Mouse (Mus musculus) liver, embryonic 14.5 days (tissue): ENCODE results near the gene Ccdc88a.

ENCODE experiments used
- CTCF ChIP-seq: IDR thresholded peaks from 2 replicates; pipeline ENCODE4 v1.5.1; 2016; ENCODE audit warnings: antibody characterized with exemption, low read depth, control low read depth
- EP300 ChIP-seq: IDR thresholded peaks from 2 replicates; pipeline ENCODE4 v1.6.1; 2016; ENCODE audit warnings: antibody characterized with exemption, low read depth

- TF ChIP-seq CTCF: no peak
- TF ChIP-seq EP300: no peak
Measured at GRCm38 (mm10) chr11:29395135-29395746, 21.8 kb downstream of the Ccdc88a start.
